Mouse (Mus musculus) megakaryocyte progenitor cell, adult 5-6 weeks (primary cell): ENCODE measurements around the gene Sbsn. TPM values are rescaled to one million over a fixed set of nuclear protein-coding genes. Genes with fewer than 3 reads are reported as not detected.

Experiments
- ATAC-seq: replicated peaks from 2 replicates; pipeline ENCODE4 v1.8.0; 2016; ENCODE audit warnings: mild to moderate bottlenecking, moderate TSS enrichment, inconsistent platforms; ENCODE audit not compliant: poor library complexity
- total RNA-seq, 2 experiments: library from RNA; stranded (forward) in 1 of 2; stranded (reverse) in 1 of 2; fragments of 157-497, 149-512 nt in 1 of 2; fragments of 200-1000 nt in 1 of 2; gene quantifications; 2 replicates each; pipeline versions ENCODE4 v1.2.3 to v1.2.4; 2015 to 2017

Gene Sbsn
- total RNA-seq, 2 experiments from 2014 or later = 1.3 to 1.6 TPM

DNA sequence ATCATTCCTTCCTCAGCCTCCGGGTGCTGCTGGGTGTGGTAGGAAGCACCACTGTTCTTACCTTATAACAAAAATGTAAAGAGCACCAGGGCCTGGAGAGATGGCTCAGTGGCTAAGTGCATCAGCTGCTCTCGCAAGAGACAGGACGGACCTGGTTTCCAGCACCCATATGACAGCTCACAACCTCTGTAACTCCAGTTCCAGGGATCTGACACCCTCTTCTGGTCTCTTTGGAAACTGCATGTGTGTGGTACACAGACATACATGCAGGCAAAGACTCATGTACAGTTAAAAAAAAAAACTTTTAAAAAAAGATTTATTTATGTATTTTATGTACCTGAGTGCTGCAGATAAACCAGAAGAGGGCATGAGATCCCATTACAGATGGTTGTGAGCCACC, 52.0 kb downstream of the Sbsn start:
- no peak for ATAC-seq

DNA sequence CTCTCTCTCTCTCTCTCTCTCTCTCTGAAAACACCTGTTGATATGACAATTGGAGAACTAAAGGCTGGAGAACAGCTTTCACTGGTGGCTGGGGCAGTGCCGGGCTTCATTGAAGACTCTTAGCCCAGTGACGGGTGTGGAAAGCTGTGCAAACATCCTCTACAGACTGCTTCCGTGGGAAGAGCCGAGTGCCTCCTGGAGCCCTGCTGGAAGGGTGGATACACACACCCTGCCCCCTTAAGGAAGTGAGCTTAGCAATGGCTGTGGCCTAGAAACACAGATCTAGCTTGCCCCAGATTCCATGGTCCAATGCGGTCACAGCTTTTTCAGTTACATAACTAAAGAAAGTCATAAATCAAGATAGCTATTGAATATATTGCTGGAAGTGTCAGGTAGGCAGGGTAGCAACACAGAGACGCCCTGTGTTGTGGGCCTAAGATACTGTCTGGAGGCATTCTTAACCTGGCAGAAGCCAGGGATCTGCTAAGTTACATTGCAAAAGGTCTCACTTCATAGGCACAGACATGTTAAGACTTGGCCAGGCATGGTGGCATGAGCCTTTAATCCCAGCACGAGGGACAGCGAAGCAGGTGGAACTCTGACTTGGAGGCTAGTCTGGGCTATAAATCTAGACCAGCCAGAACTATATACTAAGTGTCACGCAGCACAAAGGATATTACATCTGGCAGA, 52.9 kb downstream of the Sbsn start:
- no peak for ATAC-seq

Other genes with a start within 250 kb of the Sbsn start
Only the 30 nearest of the 32 such genes appear.
- gene Arhgap33, start 216.4 kb upstream of the Sbsn start, total RNA-seq (2015) = 4.5 and 5.8 TPM in 2 replicates
- 1.4 and 2.0 TPM in 2 replicates for gene Arhgap33, start 216.4 kb upstream of the Sbsn start, total RNA-seq (2017)
- gene Hspb6, start 199.3 kb upstream of the Sbsn start, total RNA-seq (2015) = 11.7 and 12.2 TPM in 2 replicates
- gene Hspb6, start 199.3 kb upstream of the Sbsn start, total RNA-seq (2017) = 3.5 and 4.4 TPM in 2 replicates
- gene Proser3, start 199.2 kb upstream of the Sbsn start, total RNA-seq (2015) = 11.5 and 16.3 TPM in 2 replicates
- 1.8 and 4.7 TPM in 2 replicates for gene Proser3, start 199.2 kb upstream of the Sbsn start, total RNA-seq (2017)
- 54.8 and 67.5 TPM in 2 replicates for gene Lin37, start 191.6 kb upstream of the Sbsn start, total RNA-seq (2015)
- 27.2 and 39.8 TPM in 2 replicates for gene Lin37, start 191.6 kb upstream of the Sbsn start, total RNA-seq (2017)
- 21.4 and 23.4 TPM in 2 replicates for gene U2af1l4, start 188.2 kb upstream of the Sbsn start, total RNA-seq (2015)
- 86.9 and 96.7 TPM in 2 replicates for gene U2af1l4, start 188.2 kb upstream of the Sbsn start, total RNA-seq (2017)
- gene Gm49396, start 188.1 kb upstream of the Sbsn start, total RNA-seq (2015) = 2.2 and 3.7 TPM in 2 replicates
- 3.4 and 3.9 TPM in 2 replicates for gene Gm49396, start 188.1 kb upstream of the Sbsn start, total RNA-seq (2017)
- gene Psenen, start 187.8 kb upstream of the Sbsn start, total RNA-seq (2015) = 181 and 202 TPM in 2 replicates
- 150 and 154 TPM in 2 replicates for gene Psenen, start 187.8 kb upstream of the Sbsn start, total RNA-seq (2017)
- 7.2 and 9.2 TPM in 2 replicates for gene Igflr1, start 186.0 kb upstream of the Sbsn start, total RNA-seq (2015)
- not detected in 2 replicates for gene Igflr1, start 186.0 kb upstream of the Sbsn start, total RNA-seq (2017)
- gene Kmt2b, start 162.7 kb upstream of the Sbsn start, total RNA-seq (2015) = 72.2 and 99.8 TPM in 2 replicates
- 11.7 and 14.5 TPM in 2 replicates for gene Kmt2b, start 162.7 kb upstream of the Sbsn start, total RNA-seq (2017)
- not detected in 2 replicates for gene Zbtb32, start 152.6 kb upstream of the Sbsn start, total RNA-seq (2015)
- gene Zbtb32, start 152.6 kb upstream of the Sbsn start, total RNA-seq (2017) = not detected in 2 replicates
- gene Upk1a, start 138.6 kb upstream of the Sbsn start, total RNA-seq (2015) = 0.61 and 1.3 TPM in 2 replicates
- gene Upk1a, start 138.6 kb upstream of the Sbsn start, total RNA-seq (2017) = 0.14 TPM in 1 of 2 replicates, not detected in the other
- gene Cox6b1, start 125.3 kb upstream of the Sbsn start, total RNA-seq (2015) = 325 and 346 TPM in 2 replicates
- gene Cox6b1, start 125.3 kb upstream of the Sbsn start, total RNA-seq (2017) = 428 and 592 TPM in 2 replicates
- not detected in 2 replicates for gene Etv2, start 115.6 kb upstream of the Sbsn start, total RNA-seq (2015)
- gene Etv2, start 115.6 kb upstream of the Sbsn start, total RNA-seq (2017) = not detected in 2 replicates
- 43.9 and 52.2 TPM in 2 replicates for gene Rbm42, start 101.2 kb upstream of the Sbsn start, total RNA-seq (2015)
- gene Rbm42, start 101.2 kb upstream of the Sbsn start, total RNA-seq (2017) = 36.7 and 39.9 TPM in 2 replicates
- gene Haus5, start 86.5 kb upstream of the Sbsn start, total RNA-seq (2015) = 31.0 and 31.3 TPM in 2 replicates
- gene Haus5, start 86.5 kb upstream of the Sbsn start, total RNA-seq (2017) = 21.5 and 28.7 TPM in 2 replicates
- not detected in 2 replicates for gene Pmis2, start 79.9 kb upstream of the Sbsn start, total RNA-seq (2015)
- gene Pmis2, start 79.9 kb upstream of the Sbsn start, total RNA-seq (2017) = not detected in 2 replicates
- gene 2200002J24Rik, start 52.5 kb upstream of the Sbsn start, total RNA-seq (2015) = 0.69 TPM in 1 of 2 replicates, not detected in the other
- not detected in 2 replicates for gene 2200002J24Rik, start 52.5 kb upstream of the Sbsn start, total RNA-seq (2017)
- gene Atp4a, start 39.3 kb upstream of the Sbsn start, total RNA-seq (2015) = 1.2 and 1.3 TPM in 2 replicates
- gene Atp4a, start 39.3 kb upstream of the Sbsn start, total RNA-seq (2017) = 0.37 and 0.51 TPM in 2 replicates
- 210 and 218 TPM in 2 replicates for gene Tmem147, start 21.9 kb upstream of the Sbsn start, total RNA-seq (2015)
- gene Tmem147, start 21.9 kb upstream of the Sbsn start, total RNA-seq (2017) = 65.9 and 76.4 TPM in 2 replicates
- gene Gapdhs, start 7.8 kb upstream of the Sbsn start, total RNA-seq (2015) = not detected in 2 replicates
- gene Gapdhs, start 7.8 kb upstream of the Sbsn start, total RNA-seq (2017) = not detected in 2 replicates
- gene Dmkn, start 12.3 kb downstream of the Sbsn start, total RNA-seq (2015) = 81.7 and 87.4 TPM in 2 replicates
- gene Dmkn, start 12.3 kb downstream of the Sbsn start, total RNA-seq (2017) = 95.3 and 119 TPM in 2 replicates
- not detected in 2 replicates for gene Krtdap, start 36.4 kb downstream of the Sbsn start, total RNA-seq (2015)
- gene Krtdap, start 36.4 kb downstream of the Sbsn start, total RNA-seq (2017) = not detected in 2 replicates
- 8.5 and 8.8 TPM in 2 replicates for gene Ffar2, start 72.3 kb downstream of the Sbsn start, total RNA-seq (2015)
- gene Ffar2, start 72.3 kb downstream of the Sbsn start, total RNA-seq (2017) = 25.9 and 31.5 TPM in 2 replicates
- not detected in 2 replicates for gene Ffar3, start 104.7 kb downstream of the Sbsn start, total RNA-seq (2015)
- not detected in 2 replicates for gene Ffar3, start 104.7 kb downstream of the Sbsn start, total RNA-seq (2017)
- not detected in 2 replicates for gene Ffar1, start 110.1 kb downstream of the Sbsn start, total RNA-seq (2015)
- gene Ffar1, start 110.1 kb downstream of the Sbsn start, total RNA-seq (2017) = not detected in 2 replicates
- gene Cd22, start 128.9 kb downstream of the Sbsn start, total RNA-seq (2015) = 0.29 and 1.3 TPM in 2 replicates
- 0.07 and 0.29 TPM in 2 replicates for gene Cd22, start 128.9 kb downstream of the Sbsn start, total RNA-seq (2017)
- 0.39 TPM in 1 of 2 replicates, not detected in the other for gene Mag, start 163.4 kb downstream of the Sbsn start, total RNA-seq (2015)
- gene Mag, start 163.4 kb downstream of the Sbsn start, total RNA-seq (2017) = 0.37 and 1.3 TPM in 2 replicates
- gene Hamp2, start 173.2 kb downstream of the Sbsn start, total RNA-seq (2015) = not detected in 2 replicates
- gene Hamp2, start 173.2 kb downstream of the Sbsn start, total RNA-seq (2017) = not detected in 2 replicates
- not detected in 2 replicates for gene Hamp, start 192.6 kb downstream of the Sbsn start, total RNA-seq (2015)
- not detected in 2 replicates for gene Hamp, start 192.6 kb downstream of the Sbsn start, total RNA-seq (2017)
- 92.6 and 97.4 TPM in 2 replicates for gene Usf2, start 205.3 kb downstream of the Sbsn start, total RNA-seq (2015)
- 137 and 162 TPM in 2 replicates for gene Usf2, start 205.3 kb downstream of the Sbsn start, total RNA-seq (2017)